Mouse (Mus musculus) stomach, embryonic 15.5 days (tissue): Measurements from ENCODE around the gene Rcc1. TPM values are rescaled to one million over a fixed set of nuclear protein-coding genes. Genes with fewer than 3 reads are reported as not detected.

ENCODE experiments used
- ATAC-seq: fragments of 200-750 bp; cut with Nextera tagmentation; 2 replicates; pipeline ENCODE4 v1.8.0; 2017; ENCODE audit warnings: low read depth, moderate number of reproducible peaks, moderate TSS enrichment; ENCODE audit not compliant: insufficient read depth, low FRiP score
- H3K27ac ChIP-seq: fragments of 300-500 bp; sonication (generic); 2 replicates; pipeline ENCODE4 v1.5.1; 2015; ENCODE audit warnings: mild to moderate bottlenecking, inconsistent platforms
- H3K27me3 ChIP-seq: fragments of 300-500 bp; sonication (generic); replicated peaks from 2 replicates; pipeline ENCODE4 v1.6.1; 2015; ENCODE audit warnings: inconsistent platforms
- H3K36me3 ChIP-seq: fragments of 300-500 bp; sonication (generic); 2 replicates; pipeline ENCODE4 v1.6.1; 2015; ENCODE audit warnings: inconsistent platforms
- H3K4me1 ChIP-seq: fragments of 300-500 bp; sonication (generic); 2 replicates; pipeline ENCODE4 v1.6.1; 2015; ENCODE audit warnings: inconsistent platforms
- H3K4me2 ChIP-seq: fragments of 300-500 bp; sonication (generic); 2 replicates; pipeline ENCODE4 v1.6.1; 2015; ENCODE audit warnings: mild to moderate bottlenecking, inconsistent platforms
- H3K4me3 ChIP-seq: fragments of 300-500 bp; sonication (generic); replicated peaks from 2 replicates; pipeline ENCODE4 v1.5.1; 2015; ENCODE audit warnings: inconsistent platforms
- H3K9ac ChIP-seq: fragments of 300-500 bp; sonication (generic); 2 replicates; pipeline ENCODE4 v1.6.1; 2015; ENCODE audit warnings: inconsistent platforms
- H3K9me3 ChIP-seq: fragments of 300-500 bp; sonication (generic); 2 replicates; pipeline ENCODE4 v1.6.1; 2016; ENCODE audit warnings: inconsistent platforms
- WGBS: fragments of 180-500 bp; shearing (Covaris S2); methylation state at CpG from one replicate; pipeline ENCODE4 v1.1.7; 2015; 5-methylcytosine and 5-hydroxymethylcytosine counted together
- polyA plus RNA-seq: library from polyadenylated mRNA; unstranded; fragments of >200 nt; fragmentation: Nextera tagmentation; extraction: Ambion mirVana; gene quantifications from 2 replicates; pipeline ENCODE4 v1.2.1, GENCODE M21; 2015

Gene Rcc1
- polyA plus RNA-seq, 1 experiment from 2014 or later, result 68.5 TPM

DNA sequence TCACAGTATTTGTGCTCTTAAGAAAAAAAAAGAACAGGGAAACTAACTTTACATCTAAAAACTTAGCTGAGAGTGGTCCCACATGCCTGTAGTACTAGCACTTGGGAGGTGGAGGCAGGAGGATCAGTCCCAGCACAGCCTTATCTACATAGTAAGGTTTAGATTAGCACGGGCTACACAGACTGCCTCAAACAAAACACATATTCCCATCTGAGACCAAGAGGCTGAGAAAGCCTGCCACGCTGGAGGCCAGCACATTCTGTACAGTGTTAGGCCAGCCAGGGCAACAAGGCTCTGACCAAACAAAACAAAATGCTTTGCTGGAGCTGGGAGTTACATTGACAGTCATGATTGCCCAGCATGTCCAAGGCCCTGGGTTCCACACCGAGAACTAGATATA is 30.1 kb upstream of the Rcc1 start:
- Histone ChIP-seq H3K4me2 (no peak overlapping the region), H3K27ac (no peak overlapping the region), H3K4me3 (no peak overlapping the region), H3K36me3 (no peaks in the 10 kb centered on the region), H3K27me3 (no peaks in the 10 kb centered on the region), H3K4me1 (no peaks in the 10 kb centered on the region), H3K9me3 (no peaks in the 10 kb centered on the region), H3K9ac (no peak overlapping the region)
- no peak for ATAC-seq
- 74% methylated on average over 3 of the region's 3 CpGs for WGBS

DNA sequence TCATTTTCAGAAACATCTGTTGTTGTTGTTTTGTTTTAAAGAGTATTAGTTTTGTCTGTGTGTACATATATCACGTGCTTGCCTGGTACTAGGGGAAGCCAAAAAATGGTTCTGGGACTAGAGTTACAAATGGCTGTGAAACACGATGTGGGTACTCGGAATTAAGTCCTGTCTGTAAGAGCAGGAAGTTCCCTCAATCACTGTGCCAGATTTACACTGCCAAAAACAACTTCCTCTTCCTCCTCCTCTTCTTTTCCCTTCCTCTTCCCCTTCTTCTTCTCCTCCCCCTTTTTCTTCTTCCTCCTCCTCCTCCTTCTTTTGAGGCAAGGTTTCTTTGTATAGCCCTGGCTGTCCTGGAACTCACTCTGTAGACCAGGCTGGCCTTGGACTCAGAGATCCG is 28.9 kb upstream of the Rcc1 start:
- Histone ChIP-seq H3K9me3 (no peaks in the 10 kb centered on the region), H3K4me1 (no peaks in the 10 kb centered on the region), H3K4me2 (no peak overlapping the region), H3K36me3 (peaks cover 5% of the 10 kb centered on the region), H3K9ac (no peak overlapping the region), H3K27me3 (no peaks in the 10 kb centered on the region), H3K4me3 (no peak overlapping the region), H3K27ac (no peak overlapping the region)
- ATAC-seq, result no peak
- 74% methylated on average over 4 of the region's 4 CpGs for WGBS

GRCm38 (mm10) chr4:132380965-132381616 is 27.7 kb upstream of the Rcc1 start:
- 86% methylated on average over 2 of the region's 2 CpGs for WGBS
- Histone ChIP-seq H3K9me3 (no peaks in the 10 kb centered on the region), H3K4me1 (no peaks in the 10 kb centered on the region), H3K27ac (no peak overlapping the region), H3K4me3 (no peak overlapping the region), H3K9ac (no peak overlapping the region), H3K36me3 (peaks cover 8% of the 10 kb centered on the region), H3K27me3 (no peaks in the 10 kb centered on the region), H3K4me2 (no peak overlapping the region)
- ATAC-seq, result no peak; the same call in 1 of the 2 replicates

GRCm38 (mm10) chr4:132373820-132374219 is 20.4 kb upstream of the Rcc1 start:
- no peak for ATAC-seq
- H3K36me3 ChIP-seq, result peaks cover 35% of the 10 kb centered on the region
- no peak overlapping the region for H3K4me2 ChIP-seq
- H3K27me3 ChIP-seq, result no peaks in the 10 kb centered on the region
- H3K9me3 ChIP-seq, result no peaks in the 10 kb centered on the region
- H3K4me1 ChIP-seq, result no peaks in the 10 kb centered on the region
- H3K4me3 ChIP-seq, result no peak overlapping the region
- no peak overlapping the region for H3K9ac ChIP-seq
- WGBS, result 93% methylated on average over 1 of the region's 1 CpGs
- H3K27ac ChIP-seq, result no peak overlapping the region

DNA sequence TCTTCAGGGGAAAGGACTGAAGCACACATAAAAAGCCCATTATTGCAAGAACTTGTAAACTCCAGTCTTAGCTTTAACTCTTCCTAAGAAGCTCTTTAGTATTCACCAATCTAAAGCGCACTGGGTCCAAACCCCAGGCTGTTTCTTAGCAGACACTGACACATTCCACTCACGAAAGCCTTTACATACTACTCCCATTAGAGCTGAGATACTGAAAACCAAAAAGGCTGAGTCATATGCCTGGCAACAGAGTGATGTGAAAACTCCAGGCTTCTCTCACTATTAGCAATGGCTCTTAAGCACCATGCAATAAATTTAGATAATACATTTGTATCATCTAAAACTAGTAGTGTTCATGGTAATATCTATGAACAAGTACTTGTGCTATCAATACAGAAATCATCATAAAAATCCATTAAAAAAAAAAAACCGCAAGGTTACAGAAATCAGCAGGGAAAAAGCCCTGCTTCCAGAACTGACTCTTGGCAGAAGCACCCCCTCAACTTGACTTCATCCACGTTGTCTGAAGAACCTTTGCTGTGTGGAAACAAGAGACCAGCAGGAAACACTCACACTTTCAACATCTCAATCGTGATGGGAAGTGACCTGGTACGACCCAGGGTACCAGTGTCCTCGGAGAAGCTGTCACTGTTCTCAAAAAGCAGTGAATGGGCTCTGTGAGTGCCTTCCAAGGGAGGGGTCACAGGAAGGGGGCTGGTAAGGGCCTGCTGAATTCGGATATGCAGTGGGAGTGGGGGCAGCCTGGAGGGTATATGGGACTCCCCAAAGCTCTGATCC is 16.7 kb upstream of the Rcc1 start:
- H3K4me2 ChIP-seq, result no peak overlapping the region
- no peak overlapping the region for H3K9ac ChIP-seq
- ATAC-seq, result no peak
- no peaks in the 10 kb centered on the region for H3K4me1 ChIP-seq
- no peaks in the 10 kb centered on the region for H3K9me3 ChIP-seq
- 80% methylated on average over 8 of the region's 8 CpGs for WGBS
- H3K27me3 ChIP-seq, result no peaks in the 10 kb centered on the region
- no peak overlapping the region for H3K27ac ChIP-seq
- no peak overlapping the region for H3K4me3 ChIP-seq
- H3K36me3 ChIP-seq, result peaks cover 52% of the 10 kb centered on the region

GRCm38 (mm10) chr4:132367480-132368201 is 14.2 kb upstream of the Rcc1 start:
- no peak overlapping the region for H3K4me2 ChIP-seq
- H3K4me3 ChIP-seq, result no peak overlapping the region
- no peak overlapping the region for H3K9ac ChIP-seq
- H3K27ac ChIP-seq, result no peak overlapping the region
- WGBS, result 89% methylated on average over 18 of the region's 18 CpGs
- no peak for ATAC-seq
- no peaks in the 10 kb centered on the region for H3K27me3 ChIP-seq
- no peaks in the 10 kb centered on the region for H3K4me1 ChIP-seq
- peaks cover 66% of the 10 kb centered on the region for H3K36me3 ChIP-seq
- H3K9me3 ChIP-seq, result no peaks in the 10 kb centered on the region

- Histone ChIP-seq H3K4me3 (no peak overlapping the region), H3K36me3 (peaks cover 65% of the 10 kb centered on the region), H3K4me1 (no peaks in the 10 kb centered on the region), H3K9ac (no peak overlapping the region), H3K27ac (no peak overlapping the region), H3K9me3 (no peaks in the 10 kb centered on the region), H3K27me3 (no peaks in the 10 kb centered on the region), H3K4me2 (no peak overlapping the region)
- ATAC-seq, result no peak
- WGBS, result 68% methylated on average over 13 of the region's 13 CpGs
Observed at GRCm38 (mm10) chr4:132365450-132366060, 12.2 kb upstream of the Rcc1 start.

DNA sequence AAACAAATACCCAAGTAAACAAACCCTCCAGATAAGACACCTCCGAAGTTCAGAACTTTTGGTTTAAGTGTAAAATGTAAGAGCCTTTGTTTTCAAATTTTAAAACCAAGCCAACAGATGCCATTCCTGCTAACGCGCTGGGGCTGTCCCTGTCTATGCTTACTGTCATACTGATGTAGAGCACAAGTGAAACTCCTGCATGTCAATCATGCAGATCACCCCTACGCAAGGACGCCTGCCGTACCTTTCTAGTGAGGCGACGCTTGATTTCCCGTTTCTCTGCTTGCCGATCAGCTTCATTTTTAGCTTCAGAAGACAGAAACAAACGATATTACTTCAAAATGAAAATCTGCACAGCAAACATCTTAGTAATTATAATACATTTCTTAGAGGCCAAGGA is 10.1 kb upstream of the Rcc1 start:
- no peak overlapping the region for H3K27ac ChIP-seq
- H3K36me3 ChIP-seq, result peaks cover 61% of the 10 kb centered on the region
- H3K4me1 ChIP-seq, result no peaks in the 10 kb centered on the region

GRCm38 (mm10) chr4:132359510-132359909 is 6.1 kb upstream of the Rcc1 start:
- WGBS, result 86% methylated on average over 4 of the region's 4 CpGs

More for the DNA sequence above, 10.1 kb upstream of the Rcc1 start:
- WGBS, result 94% methylated on average over 11 of the region's 11 CpGs
- Histone ChIP-seq H3K9ac (no peak overlapping the region), H3K4me2 (no peak overlapping the region), H3K4me3 (no peak overlapping the region), H3K9me3 (no peaks in the 10 kb centered on the region), H3K27me3 (no peaks in the 10 kb centered on the region)
- ATAC-seq, result no peak

GRCm38 (mm10) chr4:132356170-132356569 is 2.8 kb upstream of the Rcc1 start:
- 39% methylated on average over 12 of the region's 12 CpGs for WGBS
- H3K27ac ChIP-seq, result no peak overlapping the region
- peaks cover 33% of the 10 kb centered on the region for H3K36me3 ChIP-seq
- H3K9ac ChIP-seq, result no peak overlapping the region
- peak; percentile 76 for ATAC-seq
- H3K27me3 ChIP-seq, result no peaks in the 10 kb centered on the region
- no peaks in the 10 kb centered on the region for H3K9me3 ChIP-seq
- no peak overlapping the region for H3K4me3 ChIP-seq
- H3K4me2 ChIP-seq, result no peak overlapping the region
- H3K4me1 ChIP-seq, result 0 out of 2 replicates have a peak, but pooled peaks cover 9% of the 10 kb centered on the region

More at GRCm38 (mm10) chr4:132359510-132359909, 6.1 kb upstream of the Rcc1 start:
- H3K4me2 ChIP-seq, result no peak overlapping the region
- H3K4me1 ChIP-seq, result no peaks in the 10 kb centered on the region
- H3K27ac ChIP-seq, result no peak overlapping the region
- no peak for ATAC-seq
- no peak overlapping the region for H3K9ac ChIP-seq
- no peaks in the 10 kb centered on the region for H3K9me3 ChIP-seq
- H3K4me3 ChIP-seq, result no peak overlapping the region
- H3K36me3 ChIP-seq, result peaks cover 46% of the 10 kb centered on the region
- H3K27me3 ChIP-seq, result no peaks in the 10 kb centered on the region

DNA sequence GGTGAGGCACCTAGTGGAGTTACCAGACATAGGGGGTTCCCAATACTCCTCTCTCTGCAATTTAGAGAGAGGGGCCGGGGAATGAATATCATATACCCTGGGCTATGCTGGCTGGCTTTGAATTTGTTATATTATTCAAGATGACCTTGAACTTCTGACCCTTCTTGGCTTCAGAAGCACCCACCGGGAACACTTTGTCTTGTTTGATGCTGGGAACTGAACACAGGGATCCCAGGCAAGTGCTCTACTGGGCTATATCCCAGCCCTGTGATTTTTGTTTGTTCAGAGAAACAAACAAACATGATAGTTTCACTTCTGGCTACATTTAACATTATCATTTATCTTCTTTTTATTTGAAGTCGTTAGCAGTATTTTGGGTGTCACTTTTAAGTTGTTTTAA is 2.0 kb upstream of the Rcc1 start:
- Histone ChIP-seq H3K27me3 (no peaks in the 10 kb centered on the region), H3K4me3 (no peak overlapping the region), H3K9me3 (no peaks in the 10 kb centered on the region), H3K9ac (no peak overlapping the region), H3K4me2 (no peak overlapping the region), H3K4me1 (0 out of 2 replicates have a peak, but pooled peaks cover 10% of the 10 kb centered on the region), H3K36me3 (peaks cover 27% of the 10 kb centered on the region), H3K27ac (no peak overlapping the region)
- ATAC-seq, result no peak
- WGBS, result 85% methylated on average over 3 of the region's 3 CpGs
